Mouse (Mus musculus) urinary bladder, postnatal 4 days (tissue): ENCODE results near the gene Hypk.
A peak's percentile ranks its signal among the peaks of the same experiment; 100 is the strongest.

Experiments
- DNase-seq, 2 experiments: peaks; one replicate each; pipeline ENCODE4 v3.0.0; 2021 to 2022; ENCODE audit warnings: low spot score in 2 of 2

The Hypk gene

GRCm38 (mm10) chr2:121452990-121453389, at the start of gene Hypk:
Gene Hypk, plus strand, starts transcription at chr2:121453290.
- DNase-seq, result no peak

GRCm38 (mm10) chr2:121403296-121403695, 49.8 kb upstream of the Hypk start:
- DNase-seq, result no peak

GRCm38 (mm10) chr2:121408160-121408559, 44.9 kb upstream of the Hypk start:
- no peak for DNase-seq

- DNase-seq, result no peak
Measured at GRCm38 (mm10) chr2:121412843-121413386, 40.2 kb upstream of the Hypk start.

GRCm38 (mm10) chr2:121413387-121414042, 39.6 kb upstream of the Hypk start, which contains the start of the genes Pdia3 and Catsper2:
Gene Pdia3, plus strand, starts transcription at chr2:121413775.
Gene Catsper2, minus strand, starts transcription at chr2:121413792.
- DNase-seq, result peak; percentile 96 to 99

GRCm38 (mm10) chr2:121414139-121414685, 38.9 kb upstream of the Hypk start:
- DNase-seq, result no peak

GRCm38 (mm10) chr2:121415103-121415502, 38.0 kb upstream of the Hypk start:
- no peak for DNase-seq

- no peak for DNase-seq
Measured at GRCm38 (mm10) chr2:121415591-121415990, 37.5 kb upstream of the Hypk start.

- no peak for DNase-seq
Measured at GRCm38 (mm10) chr2:121416356-121416755, 36.7 kb upstream of the Hypk start.

- no peak for DNase-seq
Measured at GRCm38 (mm10) chr2:121418476-121418875, 34.6 kb upstream of the Hypk start.

- no peak for DNase-seq
Measured at GRCm38 (mm10) chr2:121423166-121423565, 29.9 kb upstream of the Hypk start.

GRCm38 (mm10) chr2:121425890-121426289, 27.2 kb upstream of the Hypk start:
- no peak for DNase-seq

GRCm38 (mm10) chr2:121434854-121435253, 18.2 kb upstream of the Hypk start:
- DNase-seq, result no peak

GRCm38 (mm10) chr2:121439746-121440145, 13.3 kb upstream of the Hypk start:
- DNase-seq, result no peak

- no peak for DNase-seq
Measured at GRCm38 (mm10) chr2:121440834-121441605, 12.1 kb upstream of the Hypk start.

- DNase-seq, result no peak
Measured at GRCm38 (mm10) chr2:121441800-121442199, 11.3 kb upstream of the Hypk start.

- peak; percentile 47 to 69 for DNase-seq
Measured at GRCm38 (mm10) chr2:121442259-121443067, 10.6 kb upstream of the Hypk start.

GRCm38 (mm10) chr2:121443068-121443349, 10.1 kb upstream of the Hypk start:
- no peak for DNase-seq

GRCm38 (mm10) chr2:121444178-121444577, 8.9 kb upstream of the Hypk start, which contains the start of gene Ell3:
Gene Ell3, minus strand, starts transcription at chr2:121444278.
- DNase-seq, result no peak

- DNase-seq, result no peak
Measured at GRCm38 (mm10) chr2:121445117-121445516, 8.0 kb upstream of the Hypk start.

- DNase-seq, result no peak
Measured at GRCm38 (mm10) chr2:121446506-121446905, 6.6 kb upstream of the Hypk start.

- DNase-seq, result no peak
Measured at GRCm38 (mm10) chr2:121447006-121447405, 6.1 kb upstream of the Hypk start.
